Mouse (Mus musculus): Measurements from ENCODE around the gene Efcab10.

GRCm38 (mm10) chr12:33404996-33405395 is 10.3 kb downstream of the Efcab10 start:
- TF ChIP-seq CTCF (IDR thresholded peaks at IDR 0.05; ENCODE audit: control insufficient read depth, insufficient read depth, insufficient read length) (no peak), USF1 (IDR thresholded peaks at IDR 0.05; ENCODE audit: low read depth) (no peak)
